Mouse (Mus musculus) midbrain, embryonic 13.5 days (tissue): ENCODE measurements around the gene Olfr555. TPM values are rescaled to one million over a fixed set of nuclear protein-coding genes. Genes with fewer than 3 reads are reported as not detected.

ENCODE experiments used
- ATAC-seq: fragments of 200-750 bp; cut with Nextera tagmentation; 2 replicates; pipeline ENCODE4 v1.8.0; 2017; ENCODE audit warnings: mild to moderate bottlenecking, moderate TSS enrichment, moderate library complexity
- H3K27ac ChIP-seq: fragments of 300-500 bp; sonication (generic); 2 replicates; pipeline ENCODE4 v1.5.1; 2015; ENCODE audit warnings: inconsistent platforms, mild to moderate bottlenecking, moderate library complexity
- H3K27me3 ChIP-seq: fragments of 300-500 bp; sonication (generic); 2 replicates; pipeline ENCODE4 v1.6.1; 2015; ENCODE audit warnings: mild to moderate bottlenecking, inconsistent platforms
- H3K36me3 ChIP-seq: fragments of 300-500 bp; sonication (generic); 2 replicates; pipeline ENCODE4 v1.6.1; 2015; ENCODE audit warnings: mild to moderate bottlenecking, inconsistent platforms
- H3K4me1 ChIP-seq: fragments of 300-500 bp; sonication (generic); replicated peaks from 2 replicates; pipeline ENCODE4 v1.6.1; 2015; ENCODE audit warnings: inconsistent platforms
- H3K4me2 ChIP-seq: fragments of 300-500 bp; sonication (generic); replicated peaks from 2 replicates; pipeline ENCODE4 v1.6.1; 2015; ENCODE audit warnings: moderate library complexity, mild to moderate bottlenecking, inconsistent platforms
- H3K4me3 ChIP-seq: fragments of 300-500 bp; sonication (generic); replicated peaks from 2 replicates; pipeline ENCODE4 v1.5.1; 2015; ENCODE audit warnings: mild to moderate bottlenecking, inconsistent platforms
- H3K9ac ChIP-seq: fragments of 300-500 bp; sonication (generic); replicated peaks from 2 replicates; pipeline ENCODE4 v1.6.1; 2015; ENCODE audit warnings: mild to moderate bottlenecking, inconsistent platforms
- H3K9me3 ChIP-seq: fragments of 300-500 bp; sonication (generic); 2 replicates; pipeline ENCODE4 v1.6.1; 2016; ENCODE audit warnings: mild to moderate bottlenecking, inconsistent platforms
- WGBS: fragments of 180-500 bp; shearing (Covaris S2); methylation state at CpG from one replicate; pipeline ENCODE4 v1.1.7; 2015; 5-methylcytosine and 5-hydroxymethylcytosine counted together
- polyA plus RNA-seq: library from polyadenylated mRNA; unstranded; fragments of >200 nt; fragmentation: Nextera tagmentation; extraction: Ambion mirVana; gene quantifications from 2 replicates; pipeline ENCODE4 v1.2.1, GENCODE M21; 2015

The Olfr555 gene
- polyA plus RNA-seq, 1 experiment from 2014 or later = not detected

DNA sequence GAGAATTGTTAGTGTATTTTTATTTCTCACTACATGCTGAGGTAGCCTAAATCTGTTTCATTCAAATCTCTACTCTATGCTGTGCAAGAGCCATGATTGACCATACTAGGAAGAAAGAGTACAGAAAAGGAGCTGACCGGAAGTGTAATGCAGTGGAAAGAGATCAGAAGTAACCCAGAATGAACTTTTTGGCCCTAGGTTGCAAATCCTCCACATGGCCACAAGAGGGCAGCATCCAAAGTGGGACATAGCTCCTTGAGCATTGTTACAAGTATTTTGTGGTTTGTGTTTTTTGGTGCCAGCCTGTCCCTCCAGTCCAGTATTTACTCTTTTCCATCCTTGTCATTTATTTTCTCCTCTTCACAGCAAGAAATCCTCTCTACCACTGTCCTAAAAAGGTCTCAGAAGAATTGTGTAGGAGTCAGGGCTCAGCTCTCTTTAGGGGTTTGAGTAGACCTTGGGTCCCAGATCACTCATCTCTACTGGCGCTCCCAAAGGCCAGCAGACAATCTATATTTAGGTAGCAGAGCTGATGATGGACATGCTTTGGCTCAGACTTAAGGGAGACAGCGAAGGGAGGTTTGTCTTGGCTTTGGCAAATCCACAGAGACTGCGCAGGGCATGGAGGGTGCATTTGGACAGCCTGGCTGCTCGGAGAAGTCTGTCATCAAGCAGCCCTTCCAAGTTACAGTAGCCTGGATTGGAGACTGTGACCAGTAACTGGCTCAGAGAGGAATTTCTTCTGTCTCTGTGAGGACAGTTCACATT is 36.9 kb downstream of the Olfr555 start, which contains the start of gene Olfr557:
Olfr557 (plus strand) TSS at position 553 of the 768 bp plus-strand sequence.
- no peaks in the 10 kb centered on the region for H3K9me3 ChIP-seq
- H3K4me2 ChIP-seq = no peak within 1 kb of the TSS
- H3K27me3 ChIP-seq = no peaks in the 10 kb centered on the region
- WGBS = 83% methylated on average over 5 of the region's 5 CpGs
- no peak within 1 kb of the TSS for H3K4me3 ChIP-seq
- no peaks in the 10 kb centered on the region for H3K36me3 ChIP-seq
- no peaks in the 10 kb centered on the region for H3K4me1 ChIP-seq
- H3K27ac ChIP-seq = no peak within 1 kb of the TSS
- no peak within 1 kb of the TSS for H3K9ac ChIP-seq
- no peak for ATAC-seq

DNA sequence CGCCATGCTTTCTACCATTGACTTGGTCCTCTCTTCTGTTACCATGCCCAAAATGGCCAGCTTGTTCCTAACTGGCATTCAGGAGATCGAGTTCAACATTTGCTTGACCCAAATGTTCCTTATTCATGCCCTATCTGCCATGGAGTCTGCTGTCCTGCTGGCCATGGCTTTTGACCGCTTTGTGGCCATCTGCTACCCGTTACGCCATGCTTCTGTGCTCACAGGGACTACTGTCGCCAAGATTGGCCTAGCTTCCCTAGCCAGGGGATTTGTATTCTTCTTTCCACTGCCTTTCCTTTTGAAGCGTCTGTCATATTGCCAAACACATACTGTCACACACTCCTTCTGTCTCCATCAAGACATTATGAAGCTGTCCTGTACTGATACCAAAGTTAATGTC is 39.8 kb downstream of the Olfr555 start:
- H3K27me3 ChIP-seq = no peaks in the 10 kb centered on the region
- no peak overlapping the region for H3K9ac ChIP-seq
- ATAC-seq = no peak
- WGBS = 89% methylated on average over 7 of the region's 7 CpGs
- no peaks in the 10 kb centered on the region for H3K4me1 ChIP-seq
- no peaks in the 10 kb centered on the region for H3K9me3 ChIP-seq
- no peaks in the 10 kb centered on the region for H3K36me3 ChIP-seq
- H3K27ac ChIP-seq = no peak overlapping the region
- H3K4me3 ChIP-seq = no peak overlapping the region
- H3K4me2 ChIP-seq = no peak overlapping the region

DNA sequence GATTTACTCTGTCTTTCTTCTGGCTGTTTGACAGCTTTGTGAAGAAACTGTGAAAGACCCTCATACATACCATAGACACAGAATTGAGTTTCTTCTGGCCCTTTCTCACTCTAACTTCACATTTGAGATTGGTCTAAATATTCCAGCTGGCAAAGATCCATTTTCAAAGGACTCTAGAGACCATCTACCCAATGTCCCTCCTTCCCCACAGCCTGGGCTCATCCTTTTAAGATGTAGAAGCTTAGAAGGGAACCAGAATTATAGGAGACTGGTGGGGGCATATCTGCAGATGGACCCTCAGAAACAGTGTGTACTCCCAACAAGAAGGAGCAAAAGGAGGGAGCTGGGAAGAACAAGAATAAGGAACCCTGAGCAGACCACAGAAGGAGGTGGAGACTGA is 43.3 kb downstream of the Olfr555 start, which contains the start of gene Olfr558:
Olfr558 (plus strand) TSS at position 301 of the 400 bp plus-strand sequence.
- no peak within 1 kb of the TSS for H3K9ac ChIP-seq
- no peak within 1 kb of the TSS for H3K27ac ChIP-seq
- no peak for ATAC-seq
- no peak within 1 kb of the TSS for H3K4me3 ChIP-seq
- no peaks in the 10 kb centered on the region for H3K36me3 ChIP-seq
- no peak within 1 kb of the TSS for H3K4me2 ChIP-seq
- H3K9me3 ChIP-seq = no peaks in the 10 kb centered on the region
- no peaks in the 10 kb centered on the region for H3K4me1 ChIP-seq
- no peaks in the 10 kb centered on the region for H3K27me3 ChIP-seq

Other genes with a start within 250 kb of the Olfr555 start
- gene Rrm1, start 217.1 kb upstream of the Olfr555 start, polyA plus RNA-seq = 85.6 and 86.3 TPM in 2 replicates
- gene Olfr543, start 177.1 kb upstream of the Olfr555 start, polyA plus RNA-seq = 0.55 and 0.59 TPM in 2 replicates
- 0.16 and 0.19 TPM in 2 replicates for gene Olfr544, start 170.5 kb upstream of the Olfr555 start, polyA plus RNA-seq
- 0.30 and 0.41 TPM in 2 replicates for gene Olfr545, start 159.2 kb upstream of the Olfr555 start, polyA plus RNA-seq
- not detected in 2 replicates for gene Olfr547, start 124.1 kb upstream of the Olfr555 start, polyA plus RNA-seq
- not detected in 2 replicates for gene Olfr548-ps1, start 117.9 kb upstream of the Olfr555 start, polyA plus RNA-seq
- not detected in 2 replicates for gene Olfr549, start 109.0 kb upstream of the Olfr555 start, polyA plus RNA-seq
- 0.17 TPM in 1 of 2 replicates, not detected in the other for gene Trim21, start 93.3 kb upstream of the Olfr555 start, polyA plus RNA-seq
- not detected in 2 replicates for gene Olfr550, start 87.4 kb upstream of the Olfr555 start, polyA plus RNA-seq
- not detected in 2 replicates for gene Olfr551, start 66.9 kb upstream of the Olfr555 start, polyA plus RNA-seq
- gene Olfr552, start 61.1 kb upstream of the Olfr555 start, polyA plus RNA-seq = not detected in 2 replicates
- not detected in 2 replicates for gene Olfr553, start 40.6 kb upstream of the Olfr555 start, polyA plus RNA-seq
- gene Olfr554, start 20.4 kb upstream of the Olfr555 start, polyA plus RNA-seq = not detected in 2 replicates
- not detected in 2 replicates for gene Olfr556, start 6.1 kb downstream of the Olfr555 start, polyA plus RNA-seq
- gene Trim68, start 28.5 kb downstream of the Olfr555 start, polyA plus RNA-seq = 7.3 and 8.0 TPM in 2 replicates
- gene Olfr557, start 37.1 kb downstream of the Olfr555 start, polyA plus RNA-seq = not detected in 2 replicates
- gene Olfr558, start 43.4 kb downstream of the Olfr555 start, polyA plus RNA-seq = 0.07 TPM in 1 of 2 replicates, not detected in the other
- not detected in 2 replicates for gene Olfr33, start 60.2 kb downstream of the Olfr555 start, polyA plus RNA-seq
- not detected in 2 replicates for gene Olfr559, start 68.7 kb downstream of the Olfr555 start, polyA plus RNA-seq
- not detected in 2 replicates for gene Olfr560, start 100.5 kb downstream of the Olfr555 start, polyA plus RNA-seq
- gene Olfr78, start 100.6 kb downstream of the Olfr555 start, polyA plus RNA-seq = not detected in 2 replicates
- not detected in 2 replicates for gene Olfr561, start 112.4 kb downstream of the Olfr555 start, polyA plus RNA-seq
- not detected in 2 replicates for gene Olfr564, start 144.7 kb downstream of the Olfr555 start, polyA plus RNA-seq
- not detected in 2 replicates for gene Olfr566, start 199.9 kb downstream of the Olfr555 start, polyA plus RNA-seq
- gene Olfr568, start 218.3 kb downstream of the Olfr555 start, polyA plus RNA-seq = not detected in 2 replicates
- gene Olfr569, start 232.1 kb downstream of the Olfr555 start, polyA plus RNA-seq = not detected in 2 replicates
- not detected in 2 replicates for gene Olfr570, start 235.8 kb downstream of the Olfr555 start, polyA plus RNA-seq